Mouse (Mus musculus): ENCODE measurements around the gene Lpp.

Lpp gene

GRCm38 (mm10) chr16:25041855-25042529 is 648.7 kb downstream of the Lpp start:
- no peak for DNase-seq (ENCODE audit: low read depth, low spot score)
